Mouse (Mus musculus) neural tube, embryonic 14.5 days (tissue): ENCODE data around the gene Sphk1. TPM values are rescaled to one million over a fixed set of nuclear protein-coding genes. Genes with fewer than 3 reads are reported as not detected.

Experiments used
- ATAC-seq: fragments of 200-750 bp; cut with Nextera tagmentation; 2 replicates; pipeline ENCODE4 v1.8.0; 2017; ENCODE audit warnings: low read depth, mild to moderate bottlenecking, moderate TSS enrichment, moderate library complexity
- H3K27ac ChIP-seq: fragments of 300-500 bp; sonication (generic); 2 replicates; pipeline ENCODE4 v1.5.1; 2014; ENCODE audit warnings: low read depth, mild to moderate bottlenecking, control low read depth, low read length, moderate library complexity, mixed read lengths
- H3K27me3 ChIP-seq: fragments of 300-500 bp; sonication (generic); 2 replicates; pipeline ENCODE4 v1.6.1; 2014; ENCODE audit warnings: low read length; ENCODE audit not compliant: control insufficient read depth, insufficient read depth
- H3K36me3 ChIP-seq: fragments of 300-500 bp; sonication (generic); 2 replicates; pipeline ENCODE4 v1.6.1; 2014; ENCODE audit warnings: low read length, mixed read lengths; ENCODE audit not compliant: control insufficient read depth, insufficient read depth
- H3K4me1 ChIP-seq: fragments of 300-500 bp; sonication (generic); 2 replicates; pipeline ENCODE4 v1.6.1; 2014; ENCODE audit warnings: low read length; ENCODE audit not compliant: control insufficient read depth, insufficient read depth
- H3K4me2 ChIP-seq: fragments of 300-500 bp; sonication (generic); 2 replicates; pipeline ENCODE4 v1.6.1; 2014; ENCODE audit warnings: mild to moderate bottlenecking, low read depth, low read length, control low read depth
- H3K4me3 ChIP-seq: fragments of 300-500 bp; sonication (generic); 2 replicates; pipeline ENCODE4 v1.5.1; 2014; ENCODE audit warnings: low read depth, low read length, control low read depth, mixed read lengths
- H3K9ac ChIP-seq: fragments of 300-500 bp; sonication (generic); replicated peaks from 2 replicates; pipeline ENCODE4 v1.6.1; 2014; ENCODE audit warnings: low read depth, mild to moderate bottlenecking, control low read depth, low read length, mixed read lengths
- H3K9me3 ChIP-seq: fragments of 300-500 bp; sonication (generic); 2 replicates; pipeline ENCODE4 v1.6.1; 2016; ENCODE audit warnings: low read length; ENCODE audit not compliant: control insufficient read depth
- WGBS: fragments of 180-500 bp; shearing (Covaris S2); extraction: QIAGEN DNeasy Blood & Tissue Kit; methylation state at CpG from one replicate; pipeline ENCODE4 v1.1.7; 2014; 5-methylcytosine and 5-hydroxymethylcytosine counted together
- polyA plus RNA-seq: library from polyadenylated mRNA; unstranded; fragments of >200 nt; fragmentation: Nextera tagmentation; extraction: Ambion mirVana; gene quantifications from 2 replicates; pipeline ENCODE4 v1.2.1, GENCODE M21; 2014

The Sphk1 gene
- polyA plus RNA-seq, 1 experiment from 2014 or later, result 0.54 TPM

GRCm38 (mm10) chr11:116547296-116548060 is 16.8 kb downstream of the Sphk1 start:
- Histone ChIP-seq H3K27me3 (no peaks in the 10 kb centered on the region), H3K27ac (no peak overlapping the region), H3K4me1 (0 out of 2 replicates have a peak, but pooled peaks cover 10% of the 10 kb centered on the region), H3K9me3 (no peaks in the 10 kb centered on the region), H3K36me3 (peaks cover 43% of the 10 kb centered on the region), H3K4me2 (no peak overlapping the region), H3K9ac (no peak overlapping the region), H3K4me3 (no peak overlapping the region)
- WGBS, result 85% methylated on average over 17 of the region's 17 CpGs
- no peak for ATAC-seq

GRCm38 (mm10) chr11:116548780-116549179 is 18.1 kb downstream of the Sphk1 start:
- 97% methylated on average over 9 of the region's 9 CpGs for WGBS
- Histone ChIP-seq H3K27ac (no peak overlapping the region), H3K4me2 (no peak overlapping the region), H3K4me1 (0 out of 2 replicates have a peak, but pooled peaks cover 10% of the 10 kb centered on the region), H3K27me3 (no peaks in the 10 kb centered on the region), H3K4me3 (no peak overlapping the region), H3K9ac (no peak overlapping the region), H3K36me3 (peaks cover 31% of the 10 kb centered on the region), H3K9me3 (no peaks in the 10 kb centered on the region)
- no peak for ATAC-seq

- H3K4me2 ChIP-seq, result no peak overlapping the region
- H3K9me3 ChIP-seq, result no peaks in the 10 kb centered on the region
- 92% methylated on average over 11 of the region's 11 CpGs for WGBS
- H3K4me3 ChIP-seq, result no peak overlapping the region
- H3K27me3 ChIP-seq, result no peaks in the 10 kb centered on the region
- H3K4me1 ChIP-seq, result peaks cover 16% of the 10 kb centered on the region; the same call in 1 of the 2 replicates
- no peak for ATAC-seq
- no peak overlapping the region for H3K27ac ChIP-seq
- peaks cover 24% of the 10 kb centered on the region for H3K36me3 ChIP-seq
- H3K9ac ChIP-seq, result no peak overlapping the region
These were observed 18.7 kb downstream of the Sphk1 start for GRCm38 (mm10) chr11:116549273-116550038.

- WGBS, result 73% methylated on average over 7 of the region's 7 CpGs
- Histone ChIP-seq H3K36me3 (peaks cover 11% of the 10 kb centered on the region), H3K9ac (no peak overlapping the region), H3K4me1 (peaks cover 18% of the 10 kb centered on the region; the same call in 1 of the 2 replicates), H3K4me2 (no peak overlapping the region), H3K4me3 (no peak overlapping the region), H3K27me3 (no peaks in the 10 kb centered on the region), H3K9me3 (no peaks in the 10 kb centered on the region), H3K27ac (no peak overlapping the region)
- no peak for ATAC-seq
These were observed 20.0 kb downstream of the Sphk1 start for GRCm38 (mm10) chr11:116550748-116551147.

GRCm38 (mm10) chr11:116552194-116552593 is 21.5 kb downstream of the Sphk1 start:
- Histone ChIP-seq H3K4me3 (no peak overlapping the region), H3K27me3 (no peaks in the 10 kb centered on the region), H3K36me3 (no peaks in the 10 kb centered on the region), H3K4me2 (no peak overlapping the region), H3K27ac (no peak overlapping the region), H3K9ac (no peak overlapping the region), H3K9me3 (no peaks in the 10 kb centered on the region), H3K4me1 (peaks cover 18% of the 10 kb centered on the region; the same call in 1 of the 2 replicates)
- ATAC-seq, result no peak
- 43% methylated on average over 1 of the region's 1 CpGs for WGBS

DNA sequence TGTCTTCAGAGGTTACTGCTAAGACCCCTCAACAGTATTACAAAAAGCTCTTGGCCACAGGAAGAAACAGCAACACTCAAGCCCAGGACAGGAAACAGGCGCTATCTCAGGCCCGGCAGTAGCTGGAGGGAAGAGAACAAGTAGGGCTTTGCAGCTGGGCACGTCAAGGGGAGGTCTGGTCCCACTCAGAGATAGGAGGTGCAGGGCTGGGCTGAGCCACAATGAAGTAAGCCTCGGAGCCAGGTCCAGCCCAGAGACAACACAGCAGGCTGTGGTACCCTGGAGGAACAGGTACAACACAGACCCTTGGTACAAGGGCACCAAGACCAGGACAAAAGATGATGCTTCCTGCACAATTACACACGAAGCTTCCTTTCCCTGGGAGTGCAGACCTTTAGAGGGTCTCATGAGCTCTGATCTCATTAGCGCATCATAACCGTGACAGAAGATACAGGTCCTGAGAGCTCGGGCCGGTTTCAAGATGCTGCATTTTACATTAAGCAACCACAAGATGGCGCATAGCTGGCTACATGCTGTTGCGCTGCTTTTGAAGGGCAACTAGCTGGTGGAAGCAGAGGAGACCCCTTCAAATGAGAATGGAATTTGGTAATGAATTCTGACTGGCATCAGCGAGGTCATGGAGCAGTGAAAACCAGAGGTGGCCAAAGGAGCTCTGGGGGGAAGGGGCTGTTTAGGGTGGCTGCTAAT is 23.6 kb downstream of the Sphk1 start:
- no peak overlapping the region for H3K9ac ChIP-seq
- ATAC-seq, result no peak
- H3K36me3 ChIP-seq, result no peaks in the 10 kb centered on the region
- no peaks in the 10 kb centered on the region for H3K9me3 ChIP-seq
- no peak overlapping the region for H3K4me3 ChIP-seq
- H3K27ac ChIP-seq, result no peak overlapping the region
- no peaks in the 10 kb centered on the region for H3K27me3 ChIP-seq
- peaks cover 18% of the 10 kb centered on the region; the same call in 1 of the 2 replicates for H3K4me1 ChIP-seq
- 48% methylated on average over 12 of the region's 12 CpGs for WGBS
- no peak overlapping the region for H3K4me2 ChIP-seq

- Histone ChIP-seq H3K27ac (no peak overlapping the region), H3K9me3 (no peaks in the 10 kb centered on the region), H3K36me3 (no peaks in the 10 kb centered on the region), H3K4me3 (no peak overlapping the region), H3K4me1 (peaks cover 18% of the 10 kb centered on the region; the same call in 1 of the 2 replicates), H3K27me3 (no peaks in the 10 kb centered on the region), H3K9ac (no peak overlapping the region), H3K4me2 (no peak overlapping the region)
- 76% methylated on average over 1 of the region's 1 CpGs for WGBS
- ATAC-seq, result no peak
These were observed 24.8 kb downstream of the Sphk1 start for GRCm38 (mm10) chr11:116555572-116555971.

DNA sequence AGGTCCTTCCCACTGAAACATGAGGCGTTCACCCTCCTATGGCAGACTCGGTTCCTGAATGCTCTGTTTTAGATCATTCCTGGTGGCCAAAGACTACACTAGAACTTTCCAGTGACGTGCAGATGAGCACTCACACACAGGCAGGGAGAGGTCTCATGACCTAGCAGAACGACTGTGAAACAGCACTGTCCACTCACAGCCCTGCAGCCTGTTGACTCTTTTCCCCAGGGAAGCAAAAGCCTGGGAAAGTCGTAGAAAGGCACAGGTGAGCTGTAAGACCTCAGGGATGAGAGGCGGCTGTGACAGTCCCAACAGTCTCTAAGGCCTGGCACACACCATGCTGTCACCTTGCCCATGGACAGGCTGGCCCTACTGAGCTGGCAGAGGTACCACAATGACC is 25.6 kb downstream of the Sphk1 start:
- no peak overlapping the region for H3K27ac ChIP-seq
- no peaks in the 10 kb centered on the region for H3K27me3 ChIP-seq
- H3K36me3 ChIP-seq, result no peaks in the 10 kb centered on the region
- WGBS, result 75% methylated on average over 6 of the region's 6 CpGs
- ATAC-seq, result no peak
- H3K4me1 ChIP-seq, result peaks cover 12% of the 10 kb centered on the region; the same call in 1 of the 2 replicates
- no peak overlapping the region for H3K4me3 ChIP-seq
- no peak overlapping the region for H3K9ac ChIP-seq
- H3K9me3 ChIP-seq, result no peaks in the 10 kb centered on the region
- no peak overlapping the region for H3K4me2 ChIP-seq
